Mouse (Mus musculus) kidney, adult 2 months (tissue): ENCODE measurements at regions not wholly inside any gene's neighbourhood (a gene's known extent, or its start where the extent isn't known, plus 50 kb on each side); places are given as distances from the start of the nearest gene placed in this dataset.

Experiments used
- CTCF ChIP-seq: fragments of 200-500 bp; conservative IDR thresholded peaks from 2 replicates; pipeline ENCODE4 v1.5.1; 2011; ENCODE audit warnings: low read depth, mild to moderate bottlenecking, control low read depth, low read length, moderate library complexity, mixed read lengths; ENCODE audit not compliant: insufficient read depth, insufficient read length
- POLR2A ChIP-seq: fragments of 200-500 bp; IDR thresholded peaks from one replicate; pipeline ENCODE4 v1.6.1; 2011; ENCODE audit warnings: low read depth, low read length, control low read depth

DNA sequence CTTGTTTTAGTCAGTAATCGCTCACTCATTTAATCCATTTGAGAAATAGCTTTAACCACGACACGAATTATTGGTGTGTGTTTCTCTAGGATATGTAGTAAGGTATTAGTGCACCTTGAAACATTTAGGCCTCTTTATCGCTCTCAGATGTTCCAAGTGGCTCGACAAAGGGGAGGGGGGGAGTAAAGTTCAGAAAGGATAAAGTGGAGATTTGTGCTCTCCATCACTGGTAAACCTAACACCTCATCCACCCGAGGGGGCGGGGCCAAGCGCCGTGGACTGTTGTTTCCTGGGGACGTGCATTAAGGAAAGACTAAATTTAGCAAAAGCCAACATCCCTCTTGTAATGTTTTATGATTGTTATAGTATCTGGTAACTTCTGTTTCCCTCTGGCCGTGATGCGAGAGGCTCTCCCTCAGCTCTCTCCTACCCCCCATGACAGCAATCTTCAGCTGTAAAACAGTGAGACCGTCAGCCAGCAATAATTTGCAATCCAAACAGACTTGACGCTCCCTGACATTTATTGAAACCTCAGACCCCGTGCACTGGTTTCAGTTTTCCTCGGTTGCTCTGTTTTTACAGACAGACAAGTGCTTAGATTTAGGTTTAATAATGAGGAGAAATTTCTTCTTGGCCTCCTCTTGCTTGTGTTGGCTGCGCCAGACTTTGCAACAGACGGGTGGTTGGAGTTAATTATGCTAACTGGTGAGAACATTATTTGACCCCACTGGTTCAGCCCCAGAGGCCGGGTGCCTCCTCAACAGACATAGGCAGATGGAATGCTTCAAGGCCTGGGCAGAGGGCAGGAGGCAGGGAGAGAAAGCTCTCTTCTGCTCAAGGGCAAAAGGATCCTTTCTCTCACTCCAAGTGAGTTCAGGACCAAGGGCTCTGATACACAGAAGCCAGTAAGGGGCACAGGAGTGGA is 542.8 kb upstream of the Sox9 start:
- TF ChIP-seq CTCF (no peak), POLR2A (no peak)
